Mouse (Mus musculus) intestine, embryonic 16.5 days (tissue): ENCODE measurements around the gene Cog8. TPM values are rescaled to one million over a fixed set of nuclear protein-coding genes. Genes with fewer than 3 reads are reported as not detected.

Source experiments
- microRNA-seq: library from miRNA; unstranded; fragments of <30 nt; microRNA quantifications from one replicate; pipeline ENCODE4, GENCODE M21; 2016
- polyA plus RNA-seq: library from polyadenylated mRNA; unstranded; fragments of >200 nt; fragmentation: Nextera tagmentation; extraction: Ambion mirVana; gene quantifications from 2 replicates; pipeline ENCODE4 v1.2.1, GENCODE M21; 2015

Gene Cog8
- polyA plus RNA-seq, 1 experiment from 2014 or later = 32.8 TPM

Small RNA genes lying within 50 kb of the gene (microRNA-seq; reads per million reads assigned to microRNA genes)
- gene Mir7075 = 0.68 reads per million

Other genes with a start within 250 kb of the Cog8 start
- gene Has3, start 186.4 kb downstream of the Cog8 start, polyA plus RNA-seq = 0.09 and 0.28 TPM in 2 replicates
- gene Utp4, start 163.1 kb downstream of the Cog8 start, polyA plus RNA-seq = 56.6 and 66.6 TPM in 2 replicates
- gene Sntb2, start 120.9 kb downstream of the Cog8 start, polyA plus RNA-seq = 8.5 and 9.1 TPM in 2 replicates
- 53.9 and 56.9 TPM in 2 replicates for gene Vps4a, start 25.5 kb downstream of the Cog8 start, polyA plus RNA-seq
- 47.1 and 47.7 TPM in 2 replicates for gene Pdf, start 8.1 kb downstream of the Cog8 start, polyA plus RNA-seq
- gene Nip7, start 188 bp upstream of the Cog8 start, polyA plus RNA-seq = 73.5 and 85.9 TPM in 2 replicates
- gene Tmed6, start 9.0 kb upstream of the Cog8 start, polyA plus RNA-seq = 52.3 and 60.5 TPM in 2 replicates
- 12.4 and 12.5 TPM in 2 replicates for gene Terf2, start 39.9 kb upstream of the Cog8 start, polyA plus RNA-seq
- 155 and 177 TPM in 2 replicates for gene Cyb5b, start 94.0 kb upstream of the Cog8 start, polyA plus RNA-seq
- 5.4 and 5.9 TPM in 2 replicates for gene Nfat5, start 236.8 kb upstream of the Cog8 start, polyA plus RNA-seq